Mouse (Mus musculus) left cerebral cortex, adult 6 months (tissue): ENCODE results near the gene Cmtm1. TPM values are rescaled to one million over a fixed set of nuclear protein-coding genes. Genes with fewer than 3 reads are reported as not detected.

Experiments
- long read RNA-seq, 2 experiments: library from polyadenylated mRNA; unstranded; transcript quantifications; one replicate each; pipeline ENCODE4 v2.0.0; 2019 to 2020
- polyA plus RNA-seq: library from polyadenylated mRNA; unstranded; fragments of <200 nt; fragmentation: Nextera tagmentation; gene quantifications from 2 replicates; pipeline ENCODE4 v1.2.3, GENCODE M21; 2021

Gene Cmtm1
- polyA plus RNA-seq, result not detected in 2 replicates
- long read RNA-seq, experiment 1, result 0 reads
- long read RNA-seq, experiment 2, result 0 reads

GRCm38 (mm10) chr8:104309441-104310155, at the start of gene Cmtm1, which contains the start of gene Gm45711:
Cmtm1 (minus strand) TSS chr8:104310145.
Gm45711 (minus strand) TSS chr8:104310081.

GRCm38 (mm10) chr8:104339229-104339982, 29.5 kb upstream of the Cmtm1 start, which contains the start of gene Cmtm3:
Cmtm3 (plus strand) TSS chr8:104339410.

GRCm38 (mm10) chr8:104321930-104322329, 12.0 kb upstream of the Cmtm1 start, which contains the start of gene Cmtm2b:
Cmtm2b (plus strand) TSS chr8:104322230.

GRCm38 (mm10) chr8:104321267-104321666, 11.3 kb upstream of the Cmtm1 start, which contains the start of gene Gm11020:
Gm11020 (plus strand) TSS chr8:104321567.

GRCm38 (mm10) chr8:104293081-104293480, 16.9 kb downstream of the Cmtm1 start, which contains the start of gene Cmtm2a:
Cmtm2a (minus strand) TSS chr8:104293181.

GRCm38 (mm10) chr8:104250439-104251367, 59.2 kb downstream of the Cmtm1 start, which contains the start of gene Cklf:
Cklf (plus strand) TSS chr8:104250861.

GRCm38 (mm10) chr8:104248276-104248675, 61.7 kb downstream of the Cmtm1 start, which contains the start of gene Tk2:
Tk2 (minus strand) TSS chr8:104248558.

Other genes starting within 250 kb of the Cmtm1 start
- gene Cdh5, start 208.5 kb downstream of the Cmtm1 start, polyA plus RNA-seq, result 1.0 and 1.9 TPM in 2 replicates
- gene Bean1, start 139.7 kb downstream of the Cmtm1 start, polyA plus RNA-seq, result 2.6 and 10.0 TPM in 2 replicates
- gene Tk2, start 61.6 kb downstream of the Cmtm1 start, polyA plus RNA-seq, result 25.3 and 28.2 TPM in 2 replicates
- gene Cklf, start 59.3 kb downstream of the Cmtm1 start, polyA plus RNA-seq, result 6.6 and 8.2 TPM in 2 replicates
- gene Cmtm2a, start 17.0 kb downstream of the Cmtm1 start, polyA plus RNA-seq, result not detected in 2 replicates
- not detected in 2 replicates for gene Gm45711, start 64 bp downstream of the Cmtm1 start, polyA plus RNA-seq
- not detected in 2 replicates for gene Gm11020, start 11.4 kb upstream of the Cmtm1 start, polyA plus RNA-seq
- not detected in 2 replicates for gene Cmtm2b, start 12.1 kb upstream of the Cmtm1 start, polyA plus RNA-seq
- gene Cmtm3, start 29.3 kb upstream of the Cmtm1 start, polyA plus RNA-seq, result 8.1 and 14.0 TPM in 2 replicates
- 8.0 and 9.4 TPM in 2 replicates for gene Cmtm4, start 85.7 kb upstream of the Cmtm1 start, polyA plus RNA-seq
- 33.3 and 33.6 TPM in 2 replicates for gene Dync1li2, start 132.9 kb upstream of the Cmtm1 start, polyA plus RNA-seq
- gene Terb1, start 199.8 kb upstream of the Cmtm1 start, polyA plus RNA-seq, result 0.48 and 0.63 TPM in 2 replicates
- gene Nae1, start 224.5 kb upstream of the Cmtm1 start, polyA plus RNA-seq, result 72.4 and 81.8 TPM in 2 replicates
- 24.9 and 25.1 TPM in 2 replicates for gene Car7, start 224.5 kb upstream of the Cmtm1 start, polyA plus RNA-seq